Mouse (Mus musculus): ENCODE data around the gene Abca6. TPM values are rescaled to one million over a fixed set of nuclear protein-coding genes. Genes with fewer than 3 reads are reported as not detected.

Gene Abca6
- polyA plus RNA-seq, 1 experiment from 2014 or later, result 1.8 TPM

DNA sequence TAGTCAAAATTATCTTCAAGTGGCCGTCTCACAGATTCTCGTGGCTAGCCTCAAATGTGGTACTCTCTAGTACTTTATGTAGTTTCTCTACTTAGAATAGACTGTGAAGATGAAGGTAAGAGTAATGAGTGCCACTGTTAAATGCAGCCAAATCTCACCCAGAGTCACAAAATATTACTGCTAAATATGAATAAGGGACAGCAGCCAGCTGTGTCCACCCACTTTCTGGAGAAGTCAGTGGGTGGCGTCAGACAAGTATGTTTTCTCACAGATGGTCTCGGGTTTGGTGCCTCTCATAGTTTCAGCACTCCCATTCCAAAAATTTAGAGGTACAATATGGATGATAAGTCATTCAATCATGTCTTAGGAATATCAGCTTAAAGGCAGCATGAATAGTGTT, 56.3 kb downstream of the Abca6 start:
- Histone ChIP-seq H3K9me3 (no peaks in the 10 kb centered on the region; the same call in 1 of the 2 replicates), H3K27me3 (no peaks in the 10 kb centered on the region), H3K27ac (no peak overlapping the region), H3K36me3 (no peaks in the 10 kb centered on the region), H3K4me3 (no peak overlapping the region), H3K4me2 (no peak overlapping the region), H3K9ac (no peak overlapping the region), H3K4me1 (no peaks in the 10 kb centered on the region)
- ATAC-seq (ENCODE audit: insufficient number of reproducible peaks, insufficient read depth, low FRiP score, low TSS enrichment, low read depth), result no peak
- 87% methylated on average over 4 of the region's 4 CpGs for WGBS

DNA sequence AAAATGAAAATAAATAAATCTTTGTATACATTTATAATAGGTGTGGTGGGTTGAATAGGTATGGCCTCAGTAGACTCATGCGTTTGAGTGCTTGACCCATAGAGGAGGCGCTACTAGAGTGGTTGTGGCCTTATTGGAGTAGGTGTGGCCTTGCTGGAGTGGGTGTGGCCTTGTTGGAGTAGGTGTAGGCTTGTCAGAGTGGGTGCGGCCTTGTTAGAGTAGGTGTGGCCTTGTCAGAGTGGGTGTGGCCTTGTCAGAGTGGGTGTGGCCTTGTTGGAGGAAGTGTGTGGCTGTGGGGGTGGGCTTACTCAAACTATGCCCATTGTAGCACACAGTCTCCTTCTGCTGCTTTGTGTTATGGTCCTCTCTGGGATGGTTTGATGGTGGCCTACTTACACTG, 80.4 kb downstream of the Abca6 start:
- Histone ChIP-seq H3K4me1 (peaks cover 13% of the 10 kb centered on the region), H3K27me3 (no peaks in the 10 kb centered on the region), H3K9me3 (no peaks in the 10 kb centered on the region), H3K9ac (no peak overlapping the region), H3K27ac (no peak overlapping the region), H3K36me3 (no peaks in the 10 kb centered on the region), H3K4me2 (no peak overlapping the region), H3K4me3 (no peak overlapping the region)
- ATAC-seq (ENCODE audit: insufficient number of reproducible peaks, insufficient read depth, low FRiP score, low TSS enrichment, low read depth), result no peak
- 98% methylated on average over 3 of the region's 3 CpGs for WGBS

DNA sequence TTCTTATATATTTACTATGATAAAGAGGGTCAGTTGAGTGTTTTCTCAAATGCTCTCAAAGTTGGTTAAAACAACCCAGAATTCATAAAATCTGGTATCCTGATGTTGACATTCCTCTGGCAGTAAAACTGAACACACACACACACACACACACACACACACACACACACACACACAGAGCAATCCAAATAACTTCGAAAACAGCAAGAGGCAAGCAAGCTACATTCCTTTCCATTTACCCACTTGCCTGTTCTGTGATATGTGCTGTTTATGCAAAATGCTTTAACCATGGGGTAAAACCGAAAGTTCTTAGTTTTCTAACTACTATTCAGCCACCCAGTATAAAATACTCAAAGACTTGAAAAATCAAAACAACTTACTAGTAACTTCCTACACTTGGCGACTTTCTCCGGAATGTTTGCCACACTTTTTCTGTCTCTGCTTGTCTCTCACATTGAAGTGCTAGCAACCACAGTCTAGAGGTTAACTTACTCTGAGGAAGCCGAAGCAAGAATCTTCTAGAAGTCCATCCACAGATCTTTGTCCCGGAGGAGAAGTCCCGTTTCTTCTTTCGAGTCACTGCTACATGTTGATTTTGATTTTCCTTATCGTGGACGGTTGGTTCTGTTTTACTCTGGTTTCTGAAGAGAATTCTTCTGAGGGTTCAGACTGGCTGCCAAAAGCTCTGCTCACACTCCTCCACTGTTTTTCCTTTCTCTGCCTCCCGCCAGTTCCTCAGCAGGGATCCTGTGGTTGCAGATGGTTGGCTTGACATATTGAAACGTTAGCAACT, 83.9 kb downstream of the Abca6 start, which contains the start of gene Abca9:
Gene Abca9 (minus strand): TSS at position 738 of the 793 bp plus-strand sequence.
- peak within 1 kb of the TSS; percentile 23 for H3K4me3 ChIP-seq
- peaks cover 18% of the 10 kb centered on the region for H3K4me1 ChIP-seq
- no peak within 1 kb of the TSS for H3K9ac ChIP-seq
- no peaks in the 10 kb centered on the region for H3K9me3 ChIP-seq
- H3K27me3 ChIP-seq, result no peaks in the 10 kb centered on the region
- WGBS, result 29% methylated on average over 12 of the region's 12 CpGs
- ATAC-seq (ENCODE audit: insufficient number of reproducible peaks, insufficient read depth, low FRiP score, low TSS enrichment, low read depth), result no peak
- H3K27ac ChIP-seq, result peak within 1 kb of the TSS; percentile 86
- peak within 1 kb of the TSS; percentile 42 for H3K4me2 ChIP-seq
- no peaks in the 10 kb centered on the region for H3K36me3 ChIP-seq

DNA sequence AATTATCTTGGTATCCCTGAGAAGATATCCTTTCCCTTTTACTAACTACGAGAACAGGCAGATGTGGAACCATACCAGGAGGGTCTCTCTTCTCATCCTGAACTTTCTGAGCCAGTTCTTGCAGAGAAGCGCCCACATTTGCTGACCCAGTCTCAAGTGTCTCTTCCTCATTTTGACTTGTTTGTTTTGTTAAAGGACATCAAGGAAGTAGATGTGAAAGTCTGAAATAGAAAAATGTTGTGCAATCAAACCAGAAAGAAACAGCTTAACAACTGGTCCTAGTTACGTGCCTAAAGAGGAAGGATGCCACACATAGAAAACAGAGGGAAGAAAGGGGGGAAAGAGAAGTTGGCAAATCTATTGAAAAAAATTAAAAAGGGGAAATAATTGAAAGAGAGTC, 85.8 kb downstream of the Abca6 start:
- Histone ChIP-seq H3K27me3 (no peaks in the 10 kb centered on the region), H3K9ac (no peak overlapping the region), H3K9me3 (no peaks in the 10 kb centered on the region), H3K4me2 (peak overlapping the region; percentile 22; the same call in 1 of the 2 replicates), H3K27ac (no peak overlapping the region), H3K36me3 (no peaks in the 10 kb centered on the region), H3K4me1 (peaks cover 18% of the 10 kb centered on the region), H3K4me3 (no peak overlapping the region)
- ATAC-seq (ENCODE audit: insufficient number of reproducible peaks, insufficient read depth, low FRiP score, low TSS enrichment, low read depth), result no peak
- 23% methylated on average over 3 of the region's 3 CpGs for WGBS

DNA sequence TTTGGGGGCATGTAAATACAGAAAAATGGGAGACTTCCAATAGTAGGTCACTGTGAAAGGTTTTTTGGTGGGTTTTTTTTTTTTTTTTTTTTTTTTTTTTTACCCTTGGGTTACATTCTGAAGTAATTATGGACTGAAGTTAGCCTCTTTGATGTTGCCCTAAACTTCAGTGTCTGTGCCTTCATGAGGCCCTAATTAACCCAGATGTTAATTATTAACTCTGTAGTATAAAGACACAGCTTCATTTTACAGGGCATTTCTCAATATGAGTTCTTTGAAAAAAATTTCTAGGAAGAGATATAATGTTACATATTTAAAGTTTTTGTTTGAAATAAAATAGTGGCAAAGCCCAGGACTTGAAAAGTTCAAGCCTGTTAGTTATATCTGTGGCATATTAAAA, 86.2 kb downstream of the Abca6 start:
- Histone ChIP-seq H3K4me3 (no peak overlapping the region), H3K4me1 (peaks cover 18% of the 10 kb centered on the region), H3K4me2 (no peak overlapping the region; the same call in 1 of the 2 replicates), H3K9ac (no peak overlapping the region), H3K27ac (no peak overlapping the region), H3K27me3 (no peaks in the 10 kb centered on the region), H3K9me3 (no peaks in the 10 kb centered on the region), H3K36me3 (no peaks in the 10 kb centered on the region)
- no peak for ATAC-seq (ENCODE audit: insufficient number of reproducible peaks, insufficient read depth, low FRiP score, low TSS enrichment, low read depth)

DNA sequence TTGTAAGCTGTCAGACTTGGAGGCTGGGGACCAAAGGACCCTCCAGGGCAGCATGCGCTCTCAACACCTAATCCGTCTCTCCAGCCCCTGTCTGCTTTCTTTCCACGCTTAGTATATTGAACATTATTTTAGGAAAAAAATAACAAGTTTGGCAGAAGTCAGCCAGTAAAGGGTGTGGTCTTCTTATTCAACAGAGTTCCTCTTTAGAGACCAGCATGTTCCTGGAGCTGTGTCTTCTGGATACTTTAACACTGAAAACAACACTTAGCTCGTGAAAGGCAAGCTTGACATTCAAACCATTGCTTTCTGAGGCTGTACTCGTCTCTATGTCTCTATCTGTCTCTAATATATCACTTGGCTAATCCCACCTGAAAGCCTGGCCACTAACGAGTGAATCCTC, 94.5 kb downstream of the Abca6 start:
- Histone ChIP-seq H3K9ac (no peak overlapping the region), H3K4me2 (no peak overlapping the region), H3K4me3 (no peak overlapping the region), H3K9me3 (no peaks in the 10 kb centered on the region), H3K27me3 (no peaks in the 10 kb centered on the region), H3K27ac (no peak overlapping the region), H3K36me3 (no peaks in the 10 kb centered on the region), H3K4me1 (no peaks in the 10 kb centered on the region)
- no peak for ATAC-seq (ENCODE audit: insufficient number of reproducible peaks, insufficient read depth, low FRiP score, low TSS enrichment, low read depth)
- 62% methylated on average over 6 of the region's 6 CpGs for WGBS

DNA sequence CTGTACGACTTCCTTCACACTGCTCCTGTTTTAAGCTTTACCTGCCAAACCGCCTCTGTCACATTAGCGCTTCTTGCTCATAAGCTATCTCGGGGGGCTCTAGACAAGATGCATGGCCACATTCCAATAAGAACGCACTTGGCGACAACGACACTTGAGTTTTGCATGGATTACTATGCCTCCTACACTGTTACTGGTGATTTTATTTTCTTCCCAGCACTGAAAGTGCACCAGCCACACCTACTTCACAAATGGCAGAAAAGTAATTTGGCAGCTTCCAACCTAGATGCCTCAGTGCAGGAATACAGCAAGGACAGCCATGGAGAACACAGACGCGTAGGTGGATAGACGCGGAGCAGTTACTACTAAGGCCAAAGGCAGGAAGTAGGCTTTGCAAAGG, 95.6 kb downstream of the Abca6 start:
- H3K4me1 ChIP-seq, result no peaks in the 10 kb centered on the region
- no peak overlapping the region for H3K4me2 ChIP-seq
- no peak overlapping the region for H3K4me3 ChIP-seq
- no peak for ATAC-seq (ENCODE audit: insufficient number of reproducible peaks, insufficient read depth, low FRiP score, low TSS enrichment, low read depth)
- H3K9me3 ChIP-seq, result no peaks in the 10 kb centered on the region
- no peaks in the 10 kb centered on the region for H3K27me3 ChIP-seq
- WGBS, result 94% methylated on average over 11 of the region's 11 CpGs
- H3K36me3 ChIP-seq, result no peaks in the 10 kb centered on the region
- H3K9ac ChIP-seq, result no peak overlapping the region; the same call in 1 of the 2 replicates
- no peak overlapping the region for H3K27ac ChIP-seq

DNA sequence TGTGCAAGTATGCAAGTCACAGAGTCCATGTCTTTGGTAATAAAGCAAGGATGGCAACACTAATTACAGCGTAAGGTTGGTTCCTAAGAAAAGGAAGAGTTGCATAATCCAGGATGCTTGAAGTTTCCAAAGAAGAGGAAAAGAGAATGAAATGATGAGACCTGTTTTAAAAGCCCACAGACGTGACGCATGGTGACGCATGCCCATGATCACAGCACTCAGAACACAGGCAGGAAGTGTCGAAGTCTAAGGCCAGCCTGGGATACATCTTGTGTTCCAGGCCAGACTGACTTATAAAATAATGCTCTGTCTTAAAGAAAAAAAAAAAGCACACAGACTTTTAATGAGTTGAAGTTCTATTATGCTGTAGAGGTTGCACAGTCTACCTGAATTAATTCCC, 103.9 kb downstream of the Abca6 start:
- 89% methylated on average over 5 of the region's 5 CpGs for WGBS
- Histone ChIP-seq H3K4me2 (no peak overlapping the region), H3K9ac (no peak overlapping the region), H3K4me1 (no peaks in the 10 kb centered on the region), H3K36me3 (peaks cover 3% of the 10 kb centered on the region; the same call in 1 of the 2 replicates), H3K9me3 (no peaks in the 10 kb centered on the region), H3K27me3 (no peaks in the 10 kb centered on the region), H3K27ac (no peak overlapping the region), H3K4me3 (no peak overlapping the region)
- no peak for ATAC-seq (ENCODE audit: insufficient number of reproducible peaks, insufficient read depth, low FRiP score, low TSS enrichment, low read depth)

DNA sequence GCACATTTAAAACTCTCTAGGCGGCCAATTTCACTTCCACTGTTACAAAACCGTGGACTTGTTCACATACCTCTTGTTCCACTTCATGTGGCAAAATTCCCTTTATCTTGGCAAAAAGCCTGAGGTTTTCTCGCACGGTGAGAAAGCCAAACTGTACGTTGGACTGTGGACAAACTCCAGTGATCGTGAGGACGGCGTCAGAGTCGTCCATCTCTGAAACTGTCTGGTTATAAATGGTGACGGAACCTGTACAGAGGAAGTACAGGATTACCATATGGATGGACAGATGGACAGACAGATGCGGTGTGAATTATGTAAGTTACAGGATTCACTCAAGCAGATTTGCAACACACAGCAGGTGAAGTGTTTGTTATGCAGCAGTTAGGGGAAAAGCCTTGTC, 106.2 kb downstream of the Abca6 start:
- WGBS, result 89% methylated on average over 11 of the region's 11 CpGs
- H3K36me3 ChIP-seq, result peaks cover 3% of the 10 kb centered on the region; the same call in 1 of the 2 replicates
- no peak for ATAC-seq (ENCODE audit: insufficient number of reproducible peaks, insufficient read depth, low FRiP score, low TSS enrichment, low read depth)

DNA sequence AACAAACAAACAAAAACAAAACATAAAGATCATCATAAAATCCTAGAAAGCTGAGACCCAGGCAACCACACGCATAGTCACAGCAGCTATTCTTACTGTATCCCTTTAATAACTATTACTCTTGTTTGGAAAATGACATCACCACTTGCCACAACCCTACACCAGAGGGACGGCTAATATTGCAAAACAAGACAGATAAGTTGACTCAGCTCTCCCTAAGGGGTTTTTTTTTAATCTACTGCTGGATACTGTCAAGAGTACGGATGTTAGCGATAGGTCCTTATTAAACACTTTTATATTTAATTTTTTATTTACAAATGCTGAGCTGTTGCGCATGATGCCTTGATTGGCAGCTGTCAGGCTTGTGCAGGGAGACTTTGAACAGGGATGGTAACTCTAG, 120.8 kb downstream of the Abca6 start:
- Histone ChIP-seq H3K4me1 (no peaks in the 10 kb centered on the region), H3K27me3 (no peaks in the 10 kb centered on the region), H3K9ac (no peak overlapping the region), H3K4me3 (no peak overlapping the region), H3K36me3 (no peaks in the 10 kb centered on the region), H3K9me3 (no peaks in the 10 kb centered on the region), H3K4me2 (no peak overlapping the region), H3K27ac (no peak overlapping the region)
- 74% methylated on average over 5 of the region's 5 CpGs for WGBS
- no peak for ATAC-seq (ENCODE audit: insufficient number of reproducible peaks, insufficient read depth, low FRiP score, low TSS enrichment, low read depth)

More for the DNA sequence above, 106.2 kb downstream of the Abca6 start:
- Histone ChIP-seq H3K9ac (no peak overlapping the region), H3K27me3 (no peaks in the 10 kb centered on the region), H3K27ac (no peak overlapping the region), H3K4me3 (no peak overlapping the region), H3K4me1 (no peaks in the 10 kb centered on the region), H3K4me2 (no peak overlapping the region), H3K9me3 (no peaks in the 10 kb centered on the region)

Data from embryonic facial prominence, embryonic 13.5 days (tissue).